Mouse (Mus musculus) bone marrow macrophage, adult 2 months (primary cell): Measurements from ENCODE around the gene Josd1.

ENCODE experiments used
- CTCF ChIP-seq: IDR thresholded peaks from 2 replicates; pipeline ENCODE4 v1.5.1; 2012; ENCODE audit warnings: low read depth, mild to moderate bottlenecking, low read length, moderate library complexity
- POLR2A ChIP-seq: IDR thresholded peaks from 2 replicates; pipeline ENCODE4 v1.6.1; 2012; ENCODE audit warnings: mild to moderate bottlenecking, low read depth, low read length, borderline replicate concordance

DNA sequence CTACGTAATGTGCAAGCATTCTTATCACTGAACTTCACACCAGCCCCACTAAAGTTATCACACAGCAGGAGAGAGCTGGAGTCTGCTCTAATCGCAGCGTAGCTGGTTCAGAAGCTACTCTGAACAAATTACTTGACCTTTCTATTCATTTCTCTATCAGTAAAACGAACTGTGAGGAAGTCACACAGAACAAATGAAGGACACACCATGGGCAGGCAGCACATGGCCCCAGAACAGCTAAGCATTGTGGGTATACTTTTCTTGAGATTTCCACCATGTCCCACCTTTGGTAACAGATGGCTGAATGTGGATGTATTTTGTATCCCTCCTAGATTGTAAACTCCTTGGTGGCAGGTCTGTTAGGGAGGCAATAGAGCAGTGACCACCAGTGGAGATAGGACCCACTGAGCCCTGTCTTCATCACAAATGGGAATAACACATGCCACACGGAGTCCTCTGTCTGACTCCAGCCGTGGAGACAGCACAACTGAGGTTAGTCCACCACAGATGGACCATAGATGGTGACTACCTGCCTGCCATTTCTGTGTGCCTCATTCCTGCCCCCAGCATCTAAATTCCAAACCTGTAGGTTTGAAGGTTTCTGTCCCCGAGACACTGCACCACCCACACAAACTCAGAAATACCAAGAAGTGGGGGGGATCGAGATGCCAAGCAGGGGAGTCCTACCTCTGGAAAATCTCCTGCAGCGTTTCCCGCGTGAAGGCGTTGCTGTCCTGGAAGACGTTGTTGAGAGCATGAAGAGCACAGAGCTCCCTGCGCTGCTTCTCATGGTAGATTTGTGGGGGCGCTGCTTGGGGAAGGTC is 1.5 kb downstream of the Josd1 start:
- TF ChIP-seq POLR2A (no peak), CTCF (no peak)
